Mouse (Mus musculus) forebrain, embryonic 15.5 days (tissue): ENCODE data around the gene Sept9. TPM values are rescaled to one million over a fixed set of nuclear protein-coding genes. Genes with fewer than 3 reads are reported as not detected.

Source experiments
- ATAC-seq: fragments of 200-750 bp; cut with Nextera tagmentation; replicated peaks from 2 replicates; pipeline ENCODE4 v1.8.0; 2017; ENCODE audit warnings: mild to moderate bottlenecking, moderate TSS enrichment, moderate library complexity
- H3K27ac ChIP-seq: fragments of 300-500 bp; sonication (generic); replicated peaks from 2 replicates; pipeline ENCODE4 v1.5.1; 2015; ENCODE audit warnings: mild to moderate bottlenecking, inconsistent platforms
- H3K27me3 ChIP-seq: fragments of 300-500 bp; sonication (generic); 2 replicates; pipeline ENCODE4 v1.6.1; 2015; ENCODE audit warnings: inconsistent platforms
- H3K36me3 ChIP-seq: fragments of 300-500 bp; sonication (generic); 2 replicates; pipeline ENCODE4 v1.6.1; 2015; ENCODE audit warnings: mild to moderate bottlenecking, inconsistent platforms
- H3K4me1 ChIP-seq: fragments of 300-500 bp; sonication (generic); 2 replicates; pipeline ENCODE4 v1.6.1; 2015; ENCODE audit warnings: inconsistent platforms
- H3K4me2 ChIP-seq: fragments of 300-500 bp; sonication (generic); replicated peaks from 2 replicates; pipeline ENCODE4 v1.6.1; 2015; ENCODE audit warnings: mild to moderate bottlenecking, inconsistent platforms
- H3K4me3 ChIP-seq: fragments of 300-500 bp; sonication (generic); 2 replicates; pipeline ENCODE4 v1.5.1; 2015; ENCODE audit warnings: mild to moderate bottlenecking, inconsistent platforms
- H3K9ac ChIP-seq: fragments of 300-500 bp; sonication (generic); replicated peaks from 2 replicates; pipeline ENCODE4 v1.6.1; 2015; ENCODE audit warnings: mild to moderate bottlenecking, inconsistent platforms
- H3K9me3 ChIP-seq: fragments of 300-500 bp; sonication (generic); 2 replicates; pipeline ENCODE4 v1.6.1; 2016; ENCODE audit warnings: inconsistent platforms
- WGBS: fragments of 180-500 bp; shearing (Covaris S2); methylation state at CpG from one replicate; pipeline ENCODE4 v1.1.7; 2015; ENCODE audit warnings: mixed read lengths; 5-methylcytosine and 5-hydroxymethylcytosine counted together
- polyA plus RNA-seq: library from polyadenylated mRNA; unstranded; fragments of >200 nt; fragmentation: Nextera tagmentation; extraction: Ambion mirVana; gene quantifications from 2 replicates; pipeline ENCODE4 v1.2.1, GENCODE M21; 2015

Sept9 gene
- polyA plus RNA-seq, 1 experiment from 2014 or later: 126 TPM

DNA sequence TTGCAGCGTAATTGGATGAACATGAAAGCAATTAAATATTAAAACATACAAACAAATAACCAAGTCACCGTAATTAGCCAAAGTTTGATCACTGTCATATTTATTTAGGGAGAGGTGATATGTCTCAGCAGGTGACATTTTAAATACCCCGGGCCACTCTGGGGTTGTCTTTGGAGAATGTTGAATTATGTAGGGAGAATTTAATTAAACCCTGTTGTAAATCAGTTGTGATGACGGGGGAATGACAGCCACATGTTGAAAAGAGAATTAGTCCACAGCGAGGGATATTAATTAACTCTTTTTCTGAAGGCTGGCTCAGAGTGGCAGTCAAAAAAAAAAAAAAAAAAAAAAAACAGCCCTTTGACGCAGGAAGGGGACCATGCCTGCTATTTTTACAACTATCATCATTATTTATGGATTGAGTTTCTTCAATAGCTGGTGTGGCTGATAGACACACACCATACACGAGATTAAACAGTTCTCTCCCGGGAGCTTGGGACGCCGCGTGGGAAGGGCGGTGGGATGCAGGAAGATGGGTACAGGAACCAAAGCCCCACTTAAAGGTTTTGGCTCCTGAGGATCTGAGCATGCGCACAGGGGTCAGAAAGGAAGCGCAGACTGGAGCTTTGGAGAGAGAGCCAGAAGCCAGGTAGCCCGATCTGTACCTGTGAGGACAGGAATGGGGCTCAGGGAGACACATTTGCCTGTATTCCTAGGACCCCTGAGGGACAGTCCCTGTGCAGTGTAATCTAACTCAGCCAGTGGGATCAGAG lies 186.1 kb downstream of the Sept9 start:
- H3K27me3 ChIP-seq: peaks cover 7% of the 10 kb centered on the region
- ATAC-seq: no peak
- no peak overlapping the region for H3K27ac ChIP-seq
- H3K4me3 ChIP-seq: no peak overlapping the region
- no peaks in the 10 kb centered on the region for H3K36me3 ChIP-seq
- no peaks in the 10 kb centered on the region for H3K9me3 ChIP-seq
- peaks cover 24% of the 10 kb centered on the region for H3K4me1 ChIP-seq
- H3K9ac ChIP-seq: no peak overlapping the region
- 28% methylated on average over 15 of the region's 15 CpGs for WGBS
- peak overlapping the region; percentile 21 for H3K4me2 ChIP-seq

DNA sequence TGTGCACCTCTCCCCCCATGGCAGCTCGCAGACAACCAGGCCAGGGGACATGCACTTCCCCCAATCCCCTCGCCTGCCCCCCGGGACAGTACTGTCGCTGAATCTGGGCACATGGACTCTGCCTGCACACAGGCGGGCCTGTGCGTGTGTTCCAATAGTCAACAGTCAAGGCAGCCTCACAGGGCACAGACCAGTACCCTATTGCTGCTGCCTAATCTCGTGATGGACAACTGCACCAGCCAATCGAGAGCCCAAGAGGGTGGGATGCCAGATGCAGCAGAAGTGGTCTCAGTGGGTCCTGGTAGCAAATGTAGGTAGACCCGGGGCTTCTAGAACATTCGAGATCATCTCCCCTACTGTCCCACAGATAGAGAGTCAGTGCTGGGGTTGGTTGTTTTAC lies 187.8 kb downstream of the Sept9 start:
- no peak overlapping the region for H3K4me3 ChIP-seq
- no peak overlapping the region for H3K27ac ChIP-seq
- no peaks in the 10 kb centered on the region for H3K9me3 ChIP-seq
- peaks cover 7% of the 10 kb centered on the region for H3K27me3 ChIP-seq
- 77% methylated on average over 10 of the region's 10 CpGs for WGBS
- no peak overlapping the region for H3K4me2 ChIP-seq
- H3K9ac ChIP-seq: no peak overlapping the region
- H3K36me3 ChIP-seq: no peaks in the 10 kb centered on the region
- peaks cover 24% of the 10 kb centered on the region for H3K4me1 ChIP-seq
- ATAC-seq: peak; percentile 56; the same call in 1 of the 2 replicates

DNA sequence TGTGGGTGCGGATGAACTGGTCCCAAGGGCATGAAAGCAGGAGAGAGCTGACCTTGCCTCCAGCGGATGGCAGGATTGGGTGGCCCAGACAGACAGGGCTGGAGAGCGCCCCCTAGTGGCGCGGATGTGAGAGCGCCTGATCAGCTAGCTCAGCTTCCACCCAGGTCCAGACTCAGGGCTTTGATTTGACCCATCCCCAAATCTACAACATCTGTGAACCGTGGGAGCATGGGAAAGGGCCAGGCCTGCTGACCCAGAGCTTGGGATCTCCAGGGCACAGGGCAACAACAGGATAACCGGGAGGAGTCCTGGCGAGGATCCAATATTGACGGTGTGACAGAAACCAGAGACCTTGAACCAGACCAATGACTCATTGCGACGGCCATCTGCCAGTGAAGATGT lies 190.5 kb downstream of the Sept9 start:
- no peaks in the 10 kb centered on the region for H3K36me3 ChIP-seq
- H3K4me1 ChIP-seq: peaks cover 34% of the 10 kb centered on the region
- no peak overlapping the region for H3K9ac ChIP-seq
- no peak overlapping the region for H3K27ac ChIP-seq
- no peaks in the 10 kb centered on the region for H3K27me3 ChIP-seq
- ATAC-seq: no peak
- no peak overlapping the region for H3K4me2 ChIP-seq
- H3K4me3 ChIP-seq: no peak overlapping the region
- WGBS: 35% methylated on average over 12 of the region's 12 CpGs
- H3K9me3 ChIP-seq: no peaks in the 10 kb centered on the region

DNA sequence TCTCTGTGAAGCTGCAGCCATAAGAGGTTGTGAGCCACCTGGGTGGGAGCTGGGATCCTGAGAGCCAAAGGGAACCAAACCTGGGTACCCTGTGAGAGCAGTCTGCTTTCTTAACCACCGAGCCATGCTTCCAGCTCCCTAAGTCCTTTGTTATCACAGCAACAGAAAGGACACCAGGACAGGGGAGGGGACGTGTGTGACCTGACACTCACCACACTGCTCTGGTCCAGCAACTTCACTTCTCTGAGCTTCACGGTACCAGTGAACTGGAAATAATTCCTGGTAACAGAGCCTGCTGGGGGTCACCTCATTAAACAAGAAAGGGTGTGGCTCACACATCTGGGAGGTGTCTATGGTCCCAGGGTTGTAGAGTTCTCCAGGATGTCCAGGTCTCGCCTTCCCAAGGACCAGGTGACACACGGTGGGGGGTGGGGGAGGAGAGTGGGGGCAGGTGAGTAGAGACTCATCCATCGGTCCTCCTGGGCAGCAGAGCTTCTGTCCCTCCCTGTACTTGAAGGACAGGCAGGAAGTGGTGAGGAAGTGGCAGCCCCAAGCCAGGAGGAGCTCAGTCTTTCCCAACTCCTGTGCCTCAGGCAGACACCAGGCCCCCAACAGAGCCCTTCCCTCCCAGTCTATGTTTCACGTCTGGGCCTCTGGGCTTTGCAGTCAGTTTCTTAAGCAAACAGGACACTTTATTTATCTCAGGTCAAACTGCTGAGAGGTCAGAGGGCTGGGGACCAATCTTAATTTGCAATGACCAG lies 191.5 kb downstream of the Sept9 start:
- no peak overlapping the region for H3K4me3 ChIP-seq
- no peak overlapping the region for H3K9ac ChIP-seq
- peaks cover 31% of the 10 kb centered on the region for H3K4me1 ChIP-seq
- H3K9me3 ChIP-seq: no peaks in the 10 kb centered on the region
- no peak overlapping the region for H3K27ac ChIP-seq
- H3K4me2 ChIP-seq: no peak overlapping the region
- no peaks in the 10 kb centered on the region for H3K36me3 ChIP-seq
- H3K27me3 ChIP-seq: no peaks in the 10 kb centered on the region
- WGBS: 26% methylated on average over 7 of the region's 7 CpGs
- no peak for ATAC-seq

DNA sequence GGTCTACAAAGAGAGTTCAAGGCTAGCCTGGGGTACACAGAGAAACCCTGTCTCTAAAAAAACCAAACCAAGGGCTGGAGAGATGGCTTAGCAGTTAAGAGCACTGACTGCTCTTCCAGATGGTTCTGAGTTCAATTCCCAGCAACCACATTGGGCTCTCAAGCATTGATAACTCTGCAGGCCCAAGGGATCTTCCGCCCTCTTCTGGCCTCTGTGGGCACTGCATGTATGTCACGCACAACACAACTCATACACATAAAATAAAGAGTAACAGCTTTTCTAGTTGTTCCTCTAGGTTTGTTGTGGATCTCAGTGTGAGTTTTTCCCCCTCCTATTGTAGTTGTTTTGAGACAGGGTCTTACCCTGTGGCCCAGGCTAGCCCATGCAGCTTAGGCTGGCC lies 192.8 kb downstream of the Sept9 start:
- no peak for ATAC-seq
- H3K27me3 ChIP-seq: no peaks in the 10 kb centered on the region
- no peak overlapping the region for H3K4me2 ChIP-seq
- peaks cover 21% of the 10 kb centered on the region for H3K4me1 ChIP-seq
- no peak overlapping the region for H3K27ac ChIP-seq
- H3K9ac ChIP-seq: no peak overlapping the region
- no peaks in the 10 kb centered on the region for H3K36me3 ChIP-seq
- H3K9me3 ChIP-seq: no peaks in the 10 kb centered on the region
- 79% methylated on average over 2 of the region's 2 CpGs for WGBS
- no peak overlapping the region for H3K4me3 ChIP-seq

DNA sequence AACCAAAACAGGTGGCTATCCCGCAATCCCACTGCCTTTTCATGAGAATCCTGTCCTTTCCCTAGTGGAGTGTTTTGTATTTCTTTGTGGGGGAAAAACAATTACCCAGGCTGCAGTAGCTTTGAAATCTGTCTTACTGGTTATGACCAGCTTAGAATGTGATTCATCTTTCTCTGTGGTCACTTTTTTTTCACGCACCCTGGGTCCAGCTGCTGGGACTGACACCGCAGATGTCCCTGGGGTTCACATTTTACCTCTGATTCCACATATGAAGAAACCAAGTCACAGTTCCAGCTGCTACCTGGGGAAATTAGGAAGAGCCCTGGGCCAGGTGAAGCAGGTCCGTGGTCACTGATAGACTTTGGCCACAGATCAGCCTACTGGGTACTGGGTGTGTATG lies 194.3 kb downstream of the Sept9 start:
- H3K4me3 ChIP-seq: no peak overlapping the region
- no peaks in the 10 kb centered on the region for H3K27me3 ChIP-seq
- H3K9ac ChIP-seq: peak overlapping the region; percentile 54
- WGBS: 60% methylated on average over 4 of the region's 4 CpGs
- ATAC-seq: no peak
- no peaks in the 10 kb centered on the region for H3K9me3 ChIP-seq
- peak overlapping the region; percentile 67; the same call in 1 of the 2 replicates for H3K27ac ChIP-seq
- H3K4me2 ChIP-seq: peak overlapping the region; percentile 85
- H3K4me1 ChIP-seq: peaks cover 21% of the 10 kb centered on the region
- no peaks in the 10 kb centered on the region for H3K36me3 ChIP-seq

DNA sequence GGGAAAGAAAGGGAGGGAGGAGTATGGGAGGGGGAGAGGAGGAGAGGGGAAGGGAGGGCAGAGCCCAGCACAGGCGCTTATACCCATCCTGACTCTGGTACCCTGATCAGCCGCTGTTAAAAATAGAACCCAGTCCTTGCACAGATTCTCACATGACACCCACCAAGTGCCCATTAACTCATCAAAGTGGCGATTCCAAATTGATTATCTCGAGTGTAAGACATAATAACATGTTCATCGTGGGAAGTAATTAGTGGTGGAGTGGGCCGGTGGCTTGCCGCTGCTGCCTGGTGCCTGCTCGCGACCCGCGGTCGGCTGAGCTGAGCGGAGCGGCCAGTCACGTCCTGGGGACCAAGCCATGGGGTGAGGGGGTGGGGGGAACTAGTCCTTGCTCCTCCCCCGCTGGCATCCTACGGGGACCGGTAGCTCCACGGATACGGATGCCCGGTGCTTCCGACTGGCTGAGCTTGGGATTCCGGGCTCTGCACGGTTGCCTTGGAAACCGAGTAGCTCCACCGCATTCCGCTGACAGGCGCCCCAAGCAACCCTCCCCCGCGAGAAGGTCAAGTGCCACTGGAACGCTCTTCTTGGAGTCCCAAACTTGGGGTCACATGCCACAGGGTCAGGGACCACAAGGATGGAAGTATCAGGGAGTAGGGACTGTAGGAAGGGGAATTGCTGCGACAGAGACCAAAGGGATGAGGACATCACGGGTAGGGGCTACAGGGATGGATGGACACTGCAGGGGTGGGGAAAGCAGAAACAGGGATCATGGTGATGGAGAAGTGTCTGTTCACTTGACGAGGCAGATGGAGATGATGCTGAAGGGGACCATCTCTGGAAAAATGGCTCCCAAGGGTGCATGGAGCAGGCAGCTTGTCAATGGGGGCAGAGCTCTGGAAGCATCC lies 195.0 kb downstream of the Sept9 start:
- H3K27ac ChIP-seq: peak overlapping the region; percentile 67
- 1% methylated on average over 34 of the region's 34 CpGs for WGBS
- ATAC-seq: peak; percentile 65
- no peaks in the 10 kb centered on the region for H3K36me3 ChIP-seq
- H3K27me3 ChIP-seq: no peaks in the 10 kb centered on the region
- H3K9me3 ChIP-seq: no peaks in the 10 kb centered on the region
- peak overlapping the region; percentile 48 for H3K4me3 ChIP-seq
- peak overlapping the region; percentile 54 for H3K9ac ChIP-seq
- H3K4me2 ChIP-seq: peak overlapping the region; percentile 85
- peaks cover 21% of the 10 kb centered on the region for H3K4me1 ChIP-seq

DNA sequence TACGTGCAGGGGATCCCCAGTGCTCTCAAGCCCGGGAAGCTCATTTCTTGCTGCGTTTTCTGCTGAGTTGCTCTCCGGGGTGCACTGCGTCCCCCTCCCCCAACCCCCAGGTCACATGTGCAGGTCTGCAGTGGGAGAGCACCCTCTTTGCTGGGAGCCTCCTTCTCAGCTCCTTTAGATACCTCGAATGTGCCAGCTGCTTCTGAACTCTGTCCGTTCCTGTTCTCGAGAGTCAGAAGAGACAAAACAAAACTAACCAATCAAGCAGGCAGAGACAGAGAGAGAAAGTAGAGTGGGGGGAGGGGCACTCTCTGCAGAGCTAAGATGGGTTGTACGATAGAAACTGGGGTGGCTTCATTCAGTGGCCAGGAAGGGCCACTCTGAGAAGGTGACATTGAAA lies 195.8 kb downstream of the Sept9 start:
- Histone ChIP-seq H3K27me3 (no peaks in the 10 kb centered on the region), H3K9ac (no peak overlapping the region), H3K9me3 (no peaks in the 10 kb centered on the region), H3K4me3 (peak overlapping the region; percentile 48), H3K36me3 (no peaks in the 10 kb centered on the region), H3K4me2 (peak overlapping the region; percentile 85), H3K4me1 (peaks cover 21% of the 10 kb centered on the region), H3K27ac (peak overlapping the region; percentile 67)
- 3% methylated on average over 9 of the region's 9 CpGs for WGBS
- ATAC-seq: no peak

DNA sequence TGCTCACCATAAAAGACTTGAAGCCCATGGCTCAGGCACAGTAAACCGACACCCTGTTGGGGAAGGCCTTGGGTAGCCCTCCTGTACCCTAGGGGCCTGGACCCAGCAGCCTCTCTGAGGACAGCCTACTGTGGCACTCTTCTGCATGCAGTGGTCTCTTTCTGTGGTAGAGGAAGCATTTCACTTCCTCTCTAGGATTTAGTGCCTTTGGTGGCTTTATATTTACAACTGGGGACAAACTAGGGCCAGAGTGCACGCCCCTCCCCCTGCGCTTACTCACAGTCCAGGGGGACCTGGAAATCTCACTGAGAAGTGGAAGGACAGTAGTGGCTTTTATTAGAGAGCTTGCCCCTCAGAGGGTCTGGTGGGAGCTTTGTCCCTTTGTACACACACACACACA lies 197.5 kb downstream of the Sept9 start:
- WGBS: 91% methylated on average over 3 of the region's 3 CpGs
- Histone ChIP-seq H3K36me3 (no peaks in the 10 kb centered on the region), H3K27ac (no peak overlapping the region), H3K4me1 (peaks cover 21% of the 10 kb centered on the region), H3K27me3 (no peaks in the 10 kb centered on the region), H3K4me2 (no peak overlapping the region), H3K4me3 (no peak overlapping the region), H3K9me3 (no peaks in the 10 kb centered on the region), H3K9ac (no peak overlapping the region)
- ATAC-seq: no peak

DNA sequence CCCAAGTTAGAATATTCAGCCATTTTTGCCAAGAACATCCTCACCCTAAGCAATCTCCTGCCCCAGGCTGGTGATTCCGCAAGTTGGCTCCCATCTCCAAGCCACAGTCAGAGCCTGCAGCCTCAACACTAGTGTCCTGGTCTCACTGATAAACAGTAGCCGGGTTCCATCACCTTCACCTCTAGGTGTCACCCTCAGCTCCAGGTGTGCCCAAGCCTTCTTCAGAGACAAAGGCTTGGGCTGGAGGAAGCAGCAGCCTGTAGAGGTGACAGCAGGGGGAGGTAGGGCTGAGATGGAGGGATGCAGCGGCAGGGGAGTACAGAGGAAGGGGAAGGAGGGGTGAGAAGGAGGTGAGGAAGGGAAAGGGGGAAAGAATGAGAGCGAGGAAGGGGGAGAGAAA lies 198.3 kb downstream of the Sept9 start:
- 31% methylated on average over 4 of the region's 4 CpGs for WGBS
- no peak overlapping the region for H3K27ac ChIP-seq
- no peaks in the 10 kb centered on the region for H3K9me3 ChIP-seq
- H3K9ac ChIP-seq: no peak overlapping the region
- H3K4me2 ChIP-seq: no peak overlapping the region
- no peaks in the 10 kb centered on the region for H3K36me3 ChIP-seq
- peaks cover 21% of the 10 kb centered on the region for H3K4me1 ChIP-seq
- ATAC-seq: no peak
- H3K4me3 ChIP-seq: no peak overlapping the region
- H3K27me3 ChIP-seq: no peaks in the 10 kb centered on the region

DNA sequence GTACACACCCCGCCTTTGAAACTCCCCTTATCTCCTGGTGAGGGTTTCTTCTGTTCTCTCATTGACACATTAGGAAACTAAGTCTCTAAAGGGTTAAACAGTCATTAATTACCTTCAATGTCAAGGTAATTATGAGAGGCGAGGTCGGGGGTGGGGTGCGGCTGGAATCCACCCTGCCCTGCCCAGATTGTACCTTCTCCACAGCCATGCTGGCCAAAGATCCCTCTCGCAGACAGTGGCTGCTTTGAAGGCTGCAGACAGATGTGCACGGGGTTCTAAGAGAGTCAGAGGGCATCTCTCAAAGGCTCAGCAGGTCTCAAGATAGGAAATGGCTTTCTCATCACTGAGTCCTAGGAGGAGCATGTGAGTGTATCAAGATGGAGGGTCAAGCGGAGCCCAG lies 198.7 kb downstream of the Sept9 start:
- WGBS: 49% methylated on average over 7 of the region's 7 CpGs
- H3K9ac ChIP-seq: no peak overlapping the region
- H3K4me3 ChIP-seq: no peak overlapping the region
- ATAC-seq: no peak
- H3K4me2 ChIP-seq: no peak overlapping the region
- H3K9me3 ChIP-seq: no peaks in the 10 kb centered on the region
- peaks cover 21% of the 10 kb centered on the region for H3K4me1 ChIP-seq
- H3K27ac ChIP-seq: no peak overlapping the region
- H3K36me3 ChIP-seq: no peaks in the 10 kb centered on the region
- no peaks in the 10 kb centered on the region for H3K27me3 ChIP-seq
